Mouse (Mus musculus): ENCODE data around the gene Zfp358. TPM values are rescaled to one million over a fixed set of nuclear protein-coding genes. Genes with fewer than 3 reads are reported as not detected.
A peak's percentile ranks its signal among the peaks of the same experiment; 100 is the strongest.

Gene Zfp358
- polyA plus RNA-seq, 1 experiment, result 5.8 TPM

DNA sequence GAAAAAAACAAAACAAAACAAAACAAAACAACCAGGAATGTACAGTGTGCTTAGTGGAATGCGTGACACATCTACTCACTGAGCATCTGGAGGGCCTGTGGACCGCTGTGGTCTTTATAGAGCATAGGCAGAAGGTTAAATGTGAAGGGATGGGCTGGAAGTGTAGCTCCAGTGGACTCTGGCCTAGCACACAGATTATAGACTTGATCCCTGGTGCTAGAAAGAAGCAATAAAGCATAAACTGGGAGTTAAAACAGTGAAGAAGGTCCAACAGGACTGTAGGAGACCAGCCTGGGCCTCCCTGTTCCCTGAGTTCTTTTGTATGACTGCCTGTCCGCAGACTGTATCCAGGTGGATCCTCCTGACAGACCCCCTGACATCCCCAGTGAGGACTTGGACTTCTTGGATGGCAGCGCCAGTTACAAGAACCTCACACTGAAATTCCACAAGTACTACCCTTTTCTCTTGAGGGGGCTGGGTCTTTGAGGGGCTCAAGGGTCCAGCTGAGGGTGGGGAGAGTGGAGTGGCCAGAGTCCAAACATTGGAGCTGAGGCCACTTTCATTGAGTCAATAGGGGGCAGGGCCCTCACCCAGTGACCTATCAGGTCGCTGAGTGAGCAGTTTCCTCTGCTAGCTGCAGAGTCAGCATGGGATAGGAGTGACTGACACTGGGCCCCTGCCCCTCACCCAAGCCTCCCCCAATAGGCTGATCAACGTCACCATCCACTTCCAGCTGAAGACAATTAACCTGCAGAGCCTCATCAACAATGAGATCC lies 15.2 kb downstream of the Zfp358 start:
- 87% methylated on average over 6 of the region's 6 CpGs for WGBS
- no peaks in the 10 kb centered on the region for H3K4me1 ChIP-seq (ENCODE audit: control insufficient read depth, insufficient read depth, low read length)
- no peak overlapping the region for H3K27ac ChIP-seq (ENCODE audit: control insufficient read depth, insufficient read depth, low read depth, low read length, poor library complexity)
- TF ChIP-seq CTCF (IDR thresholded peaks at IDR 0.05; ENCODE audit: control insufficient read depth, insufficient read depth, low read length) (no peak), POLR2A (IDR thresholded peaks at IDR 0.05; ENCODE audit: borderline replicate concordance, control insufficient read depth, low read depth, low read length) (no peak)
- H3K4me3 ChIP-seq (replicated peaks; ENCODE audit: control insufficient read depth, low read depth, low read length), result no peak overlapping the region

DNA sequence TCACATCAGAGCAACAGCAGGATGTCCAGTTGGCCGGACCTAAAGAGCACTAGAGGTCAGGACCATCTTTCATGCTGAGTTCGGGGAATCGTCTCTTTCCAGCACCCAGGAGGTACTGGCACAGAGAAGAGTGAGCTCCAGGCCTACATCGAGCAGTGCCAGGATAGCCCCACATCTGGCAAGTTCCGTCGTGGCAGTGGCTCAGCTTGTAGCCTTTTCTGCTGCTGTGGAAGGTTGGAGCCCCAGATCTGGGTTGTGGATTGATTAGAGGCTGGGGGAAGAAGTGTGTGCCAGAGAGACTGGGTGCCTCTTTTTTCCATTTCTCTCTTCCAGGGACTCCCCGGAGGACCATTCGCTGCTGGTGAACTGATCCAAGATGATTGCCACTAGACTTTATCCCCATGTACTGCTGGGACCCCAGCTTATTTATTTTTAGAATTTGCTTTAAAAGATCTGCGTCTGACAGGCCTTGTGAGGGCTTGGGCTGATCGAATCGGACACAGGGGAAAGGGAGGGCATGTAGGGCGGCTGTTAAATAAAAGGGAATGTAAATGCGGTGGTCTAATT lies 21.8 kb downstream of the Zfp358 start:
- peak overlapping the region; percentile 80 for H3K4me3 ChIP-seq (replicated peaks; ENCODE audit: control insufficient read depth, low read depth, low read length)
- H3K4me1 ChIP-seq (ENCODE audit: control insufficient read depth, insufficient read depth, low read length), result no peaks in the 10 kb centered on the region; the same call in 1 of the 2 replicates
- no peak overlapping the region; the same call in 1 of the 2 replicates for H3K27ac ChIP-seq (ENCODE audit: control insufficient read depth, insufficient read depth, low read depth, low read length, poor library complexity)
- TF ChIP-seq CTCF (IDR thresholded peaks at IDR 0.05; ENCODE audit: control insufficient read depth, insufficient read depth, low read length), result no peak
- TF ChIP-seq POLR2A (IDR thresholded peaks at IDR 0.05; ENCODE audit: borderline replicate concordance, control insufficient read depth, low read depth, low read length), result no peak
- WGBS, result 43% methylated on average over 13 of the region's 13 CpGs

DNA sequence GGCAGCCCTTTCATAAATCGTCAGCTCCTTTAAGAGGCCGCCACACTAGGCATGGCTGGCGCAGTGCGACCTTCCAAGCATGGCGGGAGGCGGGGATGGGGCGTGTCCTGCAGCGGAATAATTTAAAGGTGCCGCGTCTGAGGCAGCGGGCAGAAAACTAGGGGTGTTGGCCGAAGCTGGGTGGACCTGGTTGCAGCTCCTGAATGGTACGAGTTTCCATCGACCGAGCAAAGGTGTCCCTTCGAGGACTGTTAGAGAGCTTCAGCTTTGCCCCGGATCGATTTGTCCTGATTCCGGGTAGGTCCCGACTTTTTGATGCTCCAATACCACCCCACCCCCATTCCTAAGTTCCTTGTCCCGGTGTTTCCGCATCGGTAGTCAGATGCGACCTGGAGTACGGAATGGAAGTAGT lies 22.3 kb downstream of the Zfp358 start, which contains the start of gene Pnpla6:
Gene Pnpla6 (plus strand): TSS at position 125 of the 412 bp plus-strand sequence.
- peak within 1 kb of the TSS; percentile 80 for H3K4me3 ChIP-seq (replicated peaks; ENCODE audit: control insufficient read depth, low read depth, low read length)
- WGBS, result under 1% methylated on average over 25 of the region's 25 CpGs

DNA sequence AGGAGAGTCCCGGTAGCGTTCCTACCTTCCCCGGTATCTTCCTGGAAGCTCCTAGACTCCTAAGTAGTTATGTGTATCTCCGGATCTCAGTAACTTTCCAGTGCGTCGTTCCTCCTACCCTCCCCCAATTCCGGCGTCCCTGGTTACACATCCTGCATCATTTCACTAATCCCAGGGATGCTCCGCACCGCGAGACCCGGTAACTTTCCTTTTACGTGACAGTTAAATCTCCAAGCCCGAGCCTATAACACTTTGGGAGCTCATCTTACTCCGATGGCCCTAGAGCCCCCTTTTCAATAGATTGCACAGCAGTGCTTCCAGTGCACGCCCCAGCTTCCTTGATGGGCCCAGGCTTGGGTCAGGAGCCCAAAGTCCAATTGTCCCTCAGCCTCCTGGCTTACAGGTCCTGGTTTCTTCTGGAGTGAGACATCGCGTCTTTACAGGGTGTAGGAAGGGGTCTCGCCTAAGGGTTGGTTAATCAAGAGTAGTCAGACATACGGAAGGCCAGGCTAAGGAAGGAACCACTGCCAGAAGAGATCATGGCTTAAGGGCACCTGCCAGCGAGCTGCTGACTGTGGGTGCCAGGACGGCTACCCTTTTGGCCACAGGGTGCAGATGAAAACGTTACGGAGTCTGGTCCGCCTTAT lies 23.0 kb downstream of the Zfp358 start:
- Histone ChIP-seq H3K4me1 (ENCODE audit: control insufficient read depth, insufficient read depth, low read length) (no peaks in the 10 kb centered on the region; the same call in 1 of the 2 replicates), H3K4me3 (replicated peaks; ENCODE audit: control insufficient read depth, low read depth, low read length) (peak overlapping the region; percentile 80), H3K27ac (ENCODE audit: control insufficient read depth, insufficient read depth, low read depth, low read length, poor library complexity) (peak overlapping the region; percentile 44)
- WGBS, result under 1% methylated on average over 25 of the region's 25 CpGs
- TF ChIP-seq POLR2A (IDR thresholded peaks at IDR 0.05; ENCODE audit: borderline replicate concordance, control insufficient read depth, low read depth, low read length) (no peak), CTCF (IDR thresholded peaks at IDR 0.05; ENCODE audit: control insufficient read depth, insufficient read depth, low read length) (no peak)

More for the DNA sequence above, 22.3 kb downstream of the Zfp358 start, which contains the start of gene Pnpla6:
- TF ChIP-seq POLR2A (IDR thresholded peaks at IDR 0.05; ENCODE audit: borderline replicate concordance, control insufficient read depth, low read depth, low read length) (peak; percentile 82; the same call in 1 of the 2 replicates), CTCF (IDR thresholded peaks at IDR 0.05; ENCODE audit: control insufficient read depth, insufficient read depth, low read length) (no peak)
- H3K27ac ChIP-seq (ENCODE audit: control insufficient read depth, insufficient read depth, low read depth, low read length, poor library complexity), result peak within 1 kb of the TSS; percentile 44
- H3K4me1 ChIP-seq (ENCODE audit: control insufficient read depth, insufficient read depth, low read length), result no peaks in the 10 kb centered on the region; the same call in 1 of the 2 replicates

DNA sequence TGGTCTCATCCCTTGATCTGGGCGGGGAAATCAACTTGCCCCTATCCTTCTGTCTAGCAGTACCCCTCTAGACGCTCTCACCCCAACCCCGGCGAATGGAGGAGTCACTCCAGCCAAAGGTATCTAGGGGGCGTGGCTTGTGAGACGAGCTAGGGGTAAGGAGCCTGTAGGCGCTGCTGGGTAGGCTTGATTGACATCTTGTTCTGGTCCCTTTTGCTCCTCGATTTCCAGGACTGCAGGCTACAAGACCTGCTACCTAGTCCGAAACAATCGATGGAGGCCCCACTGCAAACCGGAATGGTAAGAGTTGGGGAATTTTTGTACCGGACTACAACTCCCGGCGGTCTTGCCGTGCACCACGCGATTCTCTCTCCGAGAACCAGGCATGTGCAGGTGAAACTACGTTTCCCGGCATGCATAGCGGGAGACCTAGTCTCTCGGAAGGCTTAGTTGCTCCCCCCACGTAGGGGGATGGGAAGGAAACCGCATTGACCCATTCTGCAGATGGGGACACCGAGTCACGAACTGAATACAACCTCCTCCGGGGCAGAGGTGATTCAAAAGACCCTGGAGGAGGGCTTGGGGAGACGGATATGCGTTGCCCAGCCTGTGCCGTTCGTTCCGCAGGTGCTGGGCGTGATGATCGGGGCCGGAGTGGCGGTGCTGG lies 23.6 kb downstream of the Zfp358 start:
- under 1% methylated on average over 36 of the region's 36 CpGs for WGBS
- TF ChIP-seq POLR2A (IDR thresholded peaks at IDR 0.05; ENCODE audit: borderline replicate concordance, control insufficient read depth, low read depth, low read length), result peak; percentile 15; the same call in 1 of the 2 replicates
- TF ChIP-seq CTCF (IDR thresholded peaks at IDR 0.05; ENCODE audit: control insufficient read depth, insufficient read depth, low read length), result no peak
- Histone ChIP-seq H3K4me1 (ENCODE audit: control insufficient read depth, insufficient read depth, low read length) (no peaks in the 10 kb centered on the region; the same call in 1 of the 2 replicates), H3K4me3 (replicated peaks; ENCODE audit: control insufficient read depth, low read depth, low read length) (peak overlapping the region; percentile 80), H3K27ac (ENCODE audit: control insufficient read depth, insufficient read depth, low read depth, low read length, poor library complexity) (peak overlapping the region; percentile 44)

DNA sequence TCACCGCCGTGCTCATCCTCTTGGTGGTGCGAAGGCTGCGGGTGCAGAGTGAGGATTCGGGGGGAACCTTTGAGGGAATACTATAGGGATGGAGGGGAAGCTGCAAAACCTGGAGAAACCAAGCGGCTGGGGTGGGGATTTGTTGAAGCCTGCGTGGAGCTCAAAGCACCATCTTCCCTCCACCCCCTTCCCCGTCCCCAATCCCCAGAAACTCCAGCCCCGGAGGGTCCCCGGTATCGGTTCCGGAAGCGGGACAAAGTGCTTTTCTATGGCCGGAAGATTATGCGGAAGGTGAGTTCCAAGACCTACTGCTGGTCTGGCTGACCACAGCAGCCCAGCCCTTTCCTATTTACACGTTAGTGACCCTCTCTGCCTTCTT lies 24.2 kb downstream of the Zfp358 start:
- no peak for TF ChIP-seq CTCF (IDR thresholded peaks at IDR 0.05; ENCODE audit: control insufficient read depth, insufficient read depth, low read length)
- no peak for TF ChIP-seq POLR2A (IDR thresholded peaks at IDR 0.05; ENCODE audit: borderline replicate concordance, control insufficient read depth, low read depth, low read length)
- Histone ChIP-seq H3K4me3 (replicated peaks; ENCODE audit: control insufficient read depth, low read depth, low read length) (peak overlapping the region; percentile 80), H3K4me1 (ENCODE audit: control insufficient read depth, insufficient read depth, low read length) (no peaks in the 10 kb centered on the region; the same call in 1 of the 2 replicates), H3K27ac (ENCODE audit: control insufficient read depth, insufficient read depth, low read depth, low read length, poor library complexity) (peak overlapping the region; percentile 9; the same call in 1 of the 2 replicates)
- WGBS, result 1% methylated on average over 16 of the region's 16 CpGs

DNA sequence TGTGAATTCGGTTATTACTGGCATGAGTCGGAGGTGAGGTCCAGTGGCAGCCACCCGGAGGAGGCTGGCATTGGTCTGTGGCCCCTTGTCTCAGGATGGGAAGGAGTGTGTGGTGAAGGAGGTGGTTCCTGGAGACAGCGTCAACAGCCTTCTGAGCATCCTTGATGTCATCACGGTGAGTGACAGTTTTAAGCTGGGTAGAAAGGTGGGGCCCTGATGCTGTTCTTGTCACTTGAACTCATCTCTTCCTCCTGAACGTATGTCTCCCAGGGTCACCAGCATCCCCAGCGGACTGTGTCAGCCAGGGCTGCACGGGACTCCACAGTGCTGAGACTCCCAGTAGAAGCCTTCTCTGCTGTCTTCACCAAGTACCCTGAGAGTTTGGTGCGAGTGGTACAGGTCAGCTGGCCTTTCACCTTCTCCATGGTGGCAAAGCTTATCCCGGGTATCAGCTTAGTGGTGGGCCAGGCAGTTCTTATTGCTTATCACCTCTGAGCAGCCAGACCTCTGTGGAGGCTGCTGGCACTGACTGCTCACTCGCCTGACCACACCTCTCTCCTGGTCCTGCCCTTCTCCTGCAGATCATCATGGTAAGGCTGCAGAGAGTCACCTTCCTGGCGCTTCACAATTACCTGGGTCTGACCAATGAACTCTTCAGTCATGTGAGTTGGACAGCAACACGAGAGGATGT lies 29.2 kb downstream of the Zfp358 start:
- no peak overlapping the region for H3K4me3 ChIP-seq (replicated peaks; ENCODE audit: control insufficient read depth, low read depth, low read length)

More for the DNA sequence above, 29.2 kb downstream of the Zfp358 start:
- Histone ChIP-seq H3K27ac (ENCODE audit: control insufficient read depth, insufficient read depth, low read depth, low read length, poor library complexity) (peak overlapping the region; percentile 86), H3K4me1 (ENCODE audit: control insufficient read depth, insufficient read depth, low read length) (no peaks in the 10 kb centered on the region; the same call in 1 of the 2 replicates)
- WGBS, result 72% methylated on average over 13 of the region's 13 CpGs
- TF ChIP-seq CTCF (IDR thresholded peaks at IDR 0.05; ENCODE audit: control insufficient read depth, insufficient read depth, low read length), result no peak
- no peak for TF ChIP-seq POLR2A (IDR thresholded peaks at IDR 0.05; ENCODE audit: borderline replicate concordance, control insufficient read depth, low read depth, low read length)
